Mouse (Mus musculus): ENCODE measurements around the gene Pou3f1. TPM values are rescaled to one million over a fixed set of nuclear protein-coding genes. Genes with fewer than 3 reads are reported as not detected.

The Pou3f1 gene
- polyA plus RNA-seq, 3 experiments from 2014 or later, result not detected

- no peak for ATAC-seq
Observed at GRCm38 (mm10) chr4:124657781-124658180, 1.2 kb downstream of the Pou3f1 start.

GRCm38 (mm10) chr4:124658412-124658851, 1.8 kb downstream of the Pou3f1 start:
- ATAC-seq, result no peak

- no peak for ATAC-seq
Observed at GRCm38 (mm10) chr4:124659251-124660217, 2.9 kb downstream of the Pou3f1 start.

DNA sequence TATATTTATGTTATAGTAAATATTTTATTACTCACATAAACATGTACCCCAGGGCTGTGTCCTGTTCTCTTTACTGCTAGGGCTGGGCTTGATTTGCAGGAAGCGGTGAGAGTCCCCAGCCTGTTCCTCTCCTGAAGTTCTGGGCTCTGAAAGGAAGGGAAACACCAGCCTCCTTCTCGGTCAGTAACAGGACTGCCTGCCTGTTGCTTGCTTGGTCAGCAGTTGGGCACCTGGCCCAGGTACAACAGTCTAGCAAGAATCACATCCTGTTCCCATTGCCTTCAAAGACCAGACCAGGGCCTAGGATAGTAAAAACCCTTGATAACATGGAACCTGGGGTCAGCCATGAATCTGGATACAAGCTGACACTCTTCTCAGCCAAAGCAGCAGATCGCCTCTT, 4.0 kb downstream of the Pou3f1 start:
- ATAC-seq, result no peak

GRCm38 (mm10) chr4:124663034-124663433, 6.4 kb downstream of the Pou3f1 start:
- ATAC-seq, result no peak

DNA sequence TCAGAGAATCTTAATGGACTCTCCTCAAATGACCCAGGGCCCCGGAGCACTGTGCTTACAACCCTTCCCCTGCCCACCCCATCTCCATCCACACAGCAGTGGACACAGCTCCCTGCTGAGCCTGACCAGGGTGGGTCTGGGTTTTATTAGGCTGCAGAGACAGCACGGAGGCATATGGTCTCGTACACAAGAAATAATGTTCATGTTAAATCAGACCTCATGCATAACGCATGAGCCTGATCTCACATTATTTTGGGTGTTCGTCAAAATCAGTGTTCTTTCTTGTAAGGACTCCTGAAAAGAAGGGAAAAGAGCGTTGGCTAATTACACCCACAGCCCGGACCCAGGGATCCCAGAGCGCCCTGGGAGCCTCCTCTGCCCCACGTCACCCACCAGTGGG, 7.6 kb downstream of the Pou3f1 start:
- no peak for ATAC-seq

DNA sequence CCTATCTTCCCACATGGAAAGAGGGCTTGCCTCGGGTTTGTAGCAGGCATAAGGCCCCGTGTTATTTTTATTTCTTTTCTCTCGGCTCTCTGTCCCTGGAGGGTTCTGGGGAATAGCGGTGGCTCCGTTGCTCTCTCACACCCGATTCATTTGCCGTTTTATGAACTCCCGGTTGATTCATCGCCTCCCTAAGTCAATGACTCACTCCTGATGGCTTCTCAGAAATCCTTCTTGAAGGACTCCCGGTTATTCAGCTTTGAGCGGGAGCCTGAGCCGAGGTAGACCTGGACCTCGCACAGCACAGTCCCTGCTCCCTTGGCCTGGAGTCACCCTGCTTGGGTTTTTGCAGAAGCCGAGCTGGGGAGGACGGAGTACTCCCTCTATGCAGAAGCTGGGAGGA, 8.0 kb downstream of the Pou3f1 start:
- ATAC-seq, result no peak

DNA sequence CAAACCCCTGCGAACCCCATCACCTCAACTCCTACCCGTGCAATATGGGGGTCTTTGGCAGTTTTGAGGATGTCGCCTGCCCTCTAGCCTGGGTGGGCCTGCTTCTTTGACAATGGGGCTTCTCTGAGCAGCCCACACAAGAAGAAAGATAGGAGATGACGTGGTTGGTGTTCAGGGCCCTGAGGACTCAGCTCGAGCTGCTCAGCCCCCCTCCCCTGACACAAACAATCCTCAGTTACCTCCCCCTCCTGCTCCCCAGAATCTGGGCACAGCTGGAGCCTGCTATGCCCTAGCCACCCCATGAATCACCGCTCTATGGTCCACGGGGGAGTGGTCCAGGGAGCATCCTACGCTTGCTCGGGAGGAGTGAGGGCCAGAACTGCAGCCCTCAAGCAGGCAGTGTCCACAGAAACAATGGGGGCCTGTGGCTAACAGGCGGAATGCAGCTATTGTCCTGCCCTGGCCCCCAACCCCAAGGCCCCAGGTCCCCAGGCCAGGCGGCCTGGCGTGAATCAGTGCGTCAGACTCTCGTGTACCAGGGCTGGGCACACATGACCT, 10.9 kb downstream of the Pou3f1 start:
- ATAC-seq, result no peak

- no peak for ATAC-seq
Observed at GRCm38 (mm10) chr4:124668078-124668477, 11.5 kb downstream of the Pou3f1 start.

DNA sequence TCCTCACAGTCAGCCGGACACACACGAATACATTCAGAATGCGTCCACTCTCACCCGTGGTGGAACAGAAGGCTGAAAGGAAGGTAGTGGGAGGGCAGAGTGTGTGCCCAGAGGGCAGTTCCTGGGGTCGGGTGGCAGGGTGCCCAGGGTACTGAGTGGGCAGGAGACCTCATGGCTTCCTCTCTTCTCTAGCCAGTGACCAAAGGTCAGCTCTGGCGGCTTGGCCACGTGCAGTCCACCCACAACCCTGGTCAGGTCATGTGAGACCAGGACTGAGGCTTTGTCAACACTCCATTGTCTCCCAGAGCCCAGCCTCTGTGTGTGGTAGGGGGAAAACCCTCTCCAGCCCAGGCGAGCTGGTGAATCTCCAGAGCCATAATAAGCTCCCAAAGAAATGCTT, 13.6 kb downstream of the Pou3f1 start:
- no peak for ATAC-seq

- ATAC-seq, result no peak
Observed at GRCm38 (mm10) chr4:124671583-124671982, 15.0 kb downstream of the Pou3f1 start.

DNA sequence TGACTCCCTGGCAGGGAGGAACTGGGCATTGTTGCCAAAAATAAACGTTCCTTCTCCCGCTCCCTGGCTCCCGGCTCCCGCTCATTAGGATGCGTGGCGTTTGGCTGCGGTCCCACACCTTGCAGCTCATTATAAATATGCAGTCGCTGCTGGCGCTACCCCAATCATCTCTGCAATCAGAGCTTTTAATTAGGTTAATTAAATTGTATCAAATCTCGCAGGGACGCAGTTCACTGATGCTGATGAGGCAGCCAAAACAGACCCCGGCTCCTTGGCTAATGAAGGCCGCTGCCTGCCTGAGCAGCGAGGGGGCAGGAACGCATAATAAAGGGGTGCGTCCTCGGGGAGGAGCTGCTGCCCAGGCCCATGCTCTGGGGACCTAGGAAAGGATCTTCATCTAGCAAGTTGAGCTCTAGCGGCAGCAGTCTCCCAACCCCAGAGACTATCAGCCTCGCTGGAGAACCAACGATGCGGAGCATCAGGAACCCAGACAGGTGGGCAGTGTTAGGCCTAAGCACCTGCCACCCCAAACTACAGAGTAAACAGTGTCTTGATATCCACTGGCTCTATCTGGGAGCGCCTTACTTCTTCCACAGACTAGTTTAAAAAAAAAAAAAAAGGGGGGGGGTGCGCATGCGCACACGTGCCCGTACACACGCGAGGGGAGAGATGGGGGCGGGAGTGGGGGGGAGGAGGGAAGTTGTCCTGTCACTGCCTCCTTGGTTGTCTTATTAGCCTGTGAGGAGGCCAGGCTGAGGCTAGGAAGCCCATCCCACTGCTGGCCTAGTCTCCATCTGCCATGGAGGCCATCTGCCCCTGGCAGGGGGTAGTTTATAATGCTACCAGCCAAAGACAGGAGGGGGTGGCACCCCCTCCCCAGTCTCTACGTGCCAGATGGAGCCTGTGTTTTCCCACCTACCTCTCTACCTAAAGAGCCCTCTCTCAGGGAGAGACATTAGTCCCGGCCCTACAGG, 16.0 kb downstream of the Pou3f1 start:
- ATAC-seq, result no peak

DNA sequence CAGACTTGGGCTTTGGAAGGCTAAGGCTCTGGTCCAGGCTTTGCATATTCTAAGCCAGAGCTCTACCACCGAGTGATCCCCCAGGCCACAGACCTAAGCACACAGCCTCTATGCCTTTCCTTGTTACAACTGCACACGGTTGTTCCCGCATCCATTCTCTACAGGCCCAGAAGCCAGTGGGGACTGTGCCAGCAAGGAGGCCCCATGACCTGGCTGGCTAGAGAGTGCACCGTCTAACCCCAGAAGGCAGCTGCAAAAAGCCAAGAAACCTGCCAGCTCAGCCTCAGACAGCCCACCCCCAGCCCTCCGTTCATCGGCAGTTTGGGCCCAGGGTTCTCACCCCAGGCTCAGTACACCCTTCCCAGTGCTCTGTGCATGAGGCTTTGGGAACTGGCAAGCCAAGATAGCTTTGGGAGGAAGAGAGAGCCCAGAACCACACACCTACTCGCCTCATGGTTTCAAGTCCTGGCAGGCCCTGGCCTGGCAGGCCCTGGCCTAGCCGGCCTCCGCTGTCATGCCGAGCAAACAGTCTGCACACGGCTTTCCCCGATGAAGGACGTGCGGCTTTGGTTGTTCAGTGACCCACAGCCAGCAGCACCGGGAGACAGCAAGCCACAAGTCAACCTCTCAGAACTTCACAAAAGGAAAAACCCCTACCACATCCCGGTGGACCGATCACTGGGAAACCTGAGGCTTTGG, 17.9 kb downstream of the Pou3f1 start:
- ATAC-seq, result no peak

DNA sequence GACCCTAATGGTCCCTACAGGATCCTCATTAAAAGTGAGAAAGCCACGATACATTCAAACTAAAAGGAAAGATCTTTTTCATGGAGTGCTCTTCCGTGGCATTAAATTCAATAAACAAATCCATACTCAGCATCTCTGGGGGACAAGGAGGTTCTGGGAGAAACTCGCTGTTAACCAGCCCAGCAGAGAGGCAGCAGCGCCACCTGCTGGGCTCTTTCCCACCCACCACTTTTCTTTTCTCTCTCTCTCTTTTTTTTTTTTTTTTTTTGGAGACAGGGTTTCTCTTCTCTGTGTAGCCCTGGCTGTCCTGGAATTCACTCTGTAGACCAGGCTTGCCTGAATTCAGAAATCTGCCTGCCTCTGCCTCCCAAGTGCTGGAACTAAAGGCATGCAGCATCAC, 18.4 kb downstream of the Pou3f1 start:
- peak; percentile 50 for ATAC-seq

GRCm38 (mm10) chr4:124675958-124676357, 19.4 kb downstream of the Pou3f1 start:
- no peak for ATAC-seq

- ATAC-seq, result peak; percentile 69
Observed at GRCm38 (mm10) chr4:124682270-124682669, 25.7 kb downstream of the Pou3f1 start.

- ATAC-seq, result no peak
Observed at GRCm38 (mm10) chr4:124683474-124683873, 26.9 kb downstream of the Pou3f1 start.

GRCm38 (mm10) chr4:124685004-124685403, 28.4 kb downstream of the Pou3f1 start:
- no peak for ATAC-seq

DNA sequence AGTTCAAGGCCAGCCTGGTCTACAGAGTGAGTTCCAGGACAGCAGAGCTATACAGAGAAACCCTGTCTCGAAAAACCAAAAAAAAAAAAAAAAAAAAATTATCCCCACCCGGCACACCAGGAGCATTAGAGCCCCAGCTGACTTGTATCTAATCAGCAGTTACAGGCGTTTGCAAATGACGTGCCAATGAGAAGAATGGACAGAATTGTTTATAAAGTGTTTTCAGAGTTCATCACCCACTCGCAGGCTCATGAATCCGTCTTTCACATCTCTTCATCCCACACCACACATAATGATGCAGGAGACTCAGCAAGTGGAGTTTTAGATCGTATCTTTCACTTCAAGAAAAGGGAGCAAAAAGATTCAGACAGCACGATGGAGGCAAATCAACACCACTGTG, 28.8 kb downstream of the Pou3f1 start:
- ATAC-seq, result no peak

DNA sequence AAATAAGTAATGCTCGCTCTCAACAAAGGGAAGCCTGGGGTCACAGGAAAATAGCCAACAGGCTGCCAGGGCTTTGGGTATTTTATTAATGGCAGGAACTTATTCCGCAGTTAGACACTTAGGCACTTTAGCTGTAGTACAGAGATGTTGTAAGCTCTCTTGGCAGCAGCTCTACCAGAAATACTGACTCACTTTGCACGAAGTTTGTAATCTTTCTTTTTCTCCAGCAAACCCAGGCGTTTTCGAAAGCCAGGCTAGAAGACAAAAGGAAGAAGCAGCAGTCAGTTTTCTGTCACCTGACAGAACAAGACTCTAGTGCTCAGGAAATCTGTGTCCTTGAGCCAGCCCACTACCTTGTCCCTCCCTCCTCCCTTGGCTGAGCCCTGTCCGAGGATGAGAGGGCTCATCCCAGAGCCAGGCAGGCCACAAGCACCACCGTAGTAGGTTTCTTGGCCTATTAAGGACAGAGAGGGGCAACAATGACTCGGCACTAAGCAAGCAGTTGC, 29.3 kb downstream of the Pou3f1 start:
- ATAC-seq, result no peak

DNA sequence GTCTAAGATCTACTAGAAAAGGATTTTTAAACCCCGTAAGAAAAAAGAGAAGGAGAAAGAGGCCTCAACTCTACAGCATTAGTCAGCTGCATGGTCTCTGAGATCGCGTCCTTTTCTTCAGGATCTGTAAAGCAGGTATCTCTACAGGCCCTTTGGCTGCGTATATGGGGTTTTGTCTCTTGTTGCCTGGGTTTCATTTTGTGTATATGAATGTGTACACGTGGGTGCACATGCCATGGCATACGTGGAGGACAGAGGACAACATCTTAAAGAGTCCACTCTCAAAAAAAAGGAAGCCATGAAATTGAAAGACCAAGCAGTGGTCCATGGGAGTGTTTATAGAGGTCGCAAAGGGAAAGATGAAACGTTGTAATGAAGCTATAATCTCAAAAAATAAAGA, 34.8 kb downstream of the Pou3f1 start:
- no peak for ATAC-seq

DNA sequence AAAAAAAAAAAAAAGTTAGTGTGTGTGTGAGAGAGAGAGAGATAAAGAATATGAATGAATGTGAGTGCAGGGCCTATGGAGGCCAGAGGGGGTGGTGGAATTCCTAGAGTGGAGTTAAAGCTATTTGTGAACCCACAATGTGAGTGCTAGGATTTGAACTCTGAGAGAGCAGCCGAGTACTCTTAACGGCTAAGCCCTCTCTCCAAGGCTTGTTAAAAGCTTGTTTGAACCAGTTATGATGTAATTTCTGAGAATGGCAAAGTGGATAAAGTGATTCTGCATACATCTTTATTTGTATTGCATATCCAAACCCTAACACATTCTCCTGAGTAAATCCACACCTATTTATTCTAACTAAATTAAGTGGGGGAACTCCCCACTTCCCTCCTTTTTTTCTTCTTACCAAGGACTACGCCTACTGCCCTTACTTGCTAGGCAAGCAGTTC, 35.8 kb downstream of the Pou3f1 start:
- no peak for ATAC-seq

Measured in inflammation-experienced regulatory T-cells, adult 6 months (primary cell).